Mouse (Mus musculus) lung, postnatal 0 days (tissue): ENCODE measurements at regions not wholly inside any gene's neighbourhood (a gene's known extent, or its start where the extent isn't known, plus 50 kb on each side); places are given as distances from the start of the nearest gene placed in this dataset.

Experiments used
- CTCF ChIP-seq: IDR thresholded peaks from 2 replicates; pipeline ENCODE4 v1.5.1; 2016; ENCODE audit warnings: antibody characterized with exemption, mild to moderate bottlenecking
- EP300 ChIP-seq: IDR thresholded peaks from 2 replicates; pipeline ENCODE4 v1.6.1; 2016; ENCODE audit warnings: antibody characterized with exemption, mild to moderate bottlenecking, control low read depth

DNA sequence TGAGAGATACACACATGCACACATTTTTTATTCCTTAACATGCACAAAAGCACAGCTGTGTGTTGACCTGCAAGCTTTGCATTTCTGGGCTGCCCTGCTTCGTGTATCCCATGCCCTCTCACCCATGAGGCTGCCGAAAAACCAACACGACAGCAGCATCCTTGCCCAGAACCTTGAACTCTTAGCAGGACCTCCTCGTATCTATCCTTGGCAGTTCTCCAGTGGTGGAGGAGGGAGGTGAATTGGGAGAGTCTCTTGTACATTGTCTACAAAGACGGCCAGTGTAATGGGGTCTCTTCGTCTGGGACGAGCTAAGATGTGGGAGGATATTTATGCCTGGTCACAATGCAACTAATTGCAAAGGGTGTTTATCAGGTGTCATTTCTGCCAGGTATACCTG, 149.6 kb upstream of the Cadm1 start:
- TF ChIP-seq CTCF, result no peak
- TF ChIP-seq EP300, result no peak
